Mouse (Mus musculus) embryonic fibroblast, embryonic 13.5 days (primary cell): ENCODE measurements around the gene Iyd.

ENCODE experiments used
- CTCF ChIP-seq: IDR thresholded peaks from 2 replicates; pipeline ENCODE4 v1.5.1; 2011; ENCODE audit warnings: mild to moderate bottlenecking, control low read depth, low read length, moderate library complexity, borderline replicate concordance; ENCODE audit not compliant: insufficient read depth
- POLR2A ChIP-seq: IDR thresholded peaks from 2 replicates; pipeline ENCODE4 v1.6.1; 2011; ENCODE audit warnings: low read depth, mild to moderate bottlenecking, control low read depth, low read length, moderate library complexity

GRCm38 (mm10) chr10:3512620-3513305 lies 27.3 kb upstream of the Iyd start:
- no peak for TF ChIP-seq CTCF
- TF ChIP-seq POLR2A = no peak
